Mouse (Mus musculus) limb, embryonic 14.5 days (tissue): Measurements from ENCODE around the gene Purb. TPM values are rescaled to one million over a fixed set of nuclear protein-coding genes. Genes with fewer than 3 reads are reported as not detected.
"Not testable (repeated sequence)": the region's sequence is repeated elsewhere in the genome, so short reads cannot be mapped to it uniquely, and the experiment has no call there.

Source experiments
- ATAC-seq: fragments of 200-750 bp; cut with Nextera tagmentation; 2 replicates; pipeline ENCODE4 v1.8.0; 2017; ENCODE audit warnings: low read depth, moderate number of reproducible peaks, moderate TSS enrichment; ENCODE audit not compliant: low FRiP score
- DNase-seq: peaks from one replicate; pipeline ENCODE4 v3.0.0-alpha.2; 2015; ENCODE audit warnings: low spot score
- H3K27ac ChIP-seq: fragments of 300-500 bp; sonication (generic); replicated peaks from 2 replicates; pipeline ENCODE4 v1.5.1; 2014; ENCODE audit warnings: low read depth, mild to moderate bottlenecking, low read length, moderate library complexity, mixed read lengths
- H3K27me3 ChIP-seq: fragments of 300-500 bp; sonication (generic); 2 replicates; pipeline ENCODE4 v1.6.1; 2014; ENCODE audit warnings: low read length, mixed read lengths; ENCODE audit not compliant: control insufficient read depth, insufficient read depth
- H3K36me3 ChIP-seq: fragments of 300-500 bp; sonication (generic); 2 replicates; pipeline ENCODE4 v1.6.1; 2014; ENCODE audit warnings: mild to moderate bottlenecking, low read length, moderate library complexity, mixed read lengths; ENCODE audit not compliant: control insufficient read depth, insufficient read depth
- H3K4me1 ChIP-seq: fragments of 300-500 bp; sonication (generic); 2 replicates; pipeline ENCODE4 v1.6.1; 2014; ENCODE audit warnings: antibody characterized with exemption, low read length, mixed read lengths; ENCODE audit not compliant: control insufficient read depth, insufficient read depth
- H3K4me2 ChIP-seq: fragments of 300-500 bp; sonication (generic); replicated peaks from 2 replicates; pipeline ENCODE4 v1.6.1; 2014; ENCODE audit warnings: low read depth, mild to moderate bottlenecking, low read length, moderate library complexity; ENCODE audit not compliant: severe bottlenecking
- H3K4me3 ChIP-seq: fragments of 300-500 bp; sonication (generic); replicated peaks from 2 replicates; pipeline ENCODE4 v1.5.1; 2014; ENCODE audit warnings: low read length
- H3K9ac ChIP-seq: fragments of 300-500 bp; sonication (generic); 2 replicates; pipeline ENCODE4 v1.6.1; 2014; ENCODE audit warnings: mild to moderate bottlenecking, low read depth, low read length, moderate library complexity; ENCODE audit not compliant: severe bottlenecking
- H3K9me3 ChIP-seq: fragments of 300-500 bp; sonication (generic); 2 replicates; pipeline ENCODE4 v1.6.1; 2016; ENCODE audit warnings: low read length; ENCODE audit not compliant: control insufficient read depth
- POLR2A ChIP-seq: fragments of 200-500 bp; IDR thresholded peaks from 2 replicates; pipeline ENCODE4 v1.8.0; 2012; ENCODE audit warnings: inconsistent platforms, mild to moderate bottlenecking, moderate library complexity, borderline replicate concordance; ENCODE audit not compliant: insufficient read depth, insufficient read length; ENCODE audit errors: extremely low read depth
- WGBS: fragments of 180-500 bp; shearing (Covaris S2); extraction: QIAGEN DNeasy Blood & Tissue Kit; methylation state at CpG from one replicate; pipeline ENCODE4 v1.1.7; 2014; 5-methylcytosine and 5-hydroxymethylcytosine counted together
- polyA plus RNA-seq, 2 experiments: library from polyadenylated mRNA; depleted of rRNA in 1 of 2; stranded (reverse) in 1 of 2; unstranded in 1 of 2; fragments of >200 nt; fragmentation: Nextera tagmentation in 1 of 2; extraction: Ambion mirVana in 1 of 2; gene quantifications; 2 replicates each; pipeline versions ENCODE4 v1.2.1 to v1.2.3; 2012 to 2014

The Purb gene
- polyA plus RNA-seq, 2 experiments, result 20.9 to 27.1 TPM

DNA sequence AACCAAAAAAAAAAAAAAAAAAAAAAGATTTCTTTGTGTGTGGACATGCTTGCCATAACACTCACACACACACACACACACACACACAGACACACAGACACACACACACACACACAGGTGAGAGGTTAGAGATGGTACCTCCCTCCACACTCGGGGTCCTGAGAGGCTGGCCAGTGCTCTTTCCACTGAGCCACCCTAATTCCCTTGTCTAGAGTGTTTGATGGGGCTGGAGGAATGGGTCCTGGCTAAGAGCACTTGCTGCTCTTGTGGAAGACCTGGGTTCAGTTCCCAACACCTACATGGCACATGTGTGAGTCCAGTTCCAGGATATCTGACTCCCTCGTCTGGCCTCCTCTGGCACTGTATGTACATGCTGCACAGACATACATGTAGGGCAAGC is 38.0 kb downstream of the Purb start:
- no peak overlapping the region for H3K4me3 ChIP-seq
- H3K9me3 ChIP-seq, result no peaks in the 10 kb centered on the region
- DNase-seq (no peak), ATAC-seq (no peak)
- H3K36me3 ChIP-seq, result peaks cover 52% of the 10 kb centered on the region
- no peaks in the 10 kb centered on the region for H3K4me1 ChIP-seq
- H3K9ac ChIP-seq, result no peak overlapping the region
- TF ChIP-seq POLR2A, result no peak
- H3K4me2 ChIP-seq, result no peak overlapping the region
- H3K27me3 ChIP-seq, result no peaks in the 10 kb centered on the region
- no peak overlapping the region for H3K27ac ChIP-seq
- WGBS, result 95% methylated on average over 2 of the region's 2 CpGs

DNA sequence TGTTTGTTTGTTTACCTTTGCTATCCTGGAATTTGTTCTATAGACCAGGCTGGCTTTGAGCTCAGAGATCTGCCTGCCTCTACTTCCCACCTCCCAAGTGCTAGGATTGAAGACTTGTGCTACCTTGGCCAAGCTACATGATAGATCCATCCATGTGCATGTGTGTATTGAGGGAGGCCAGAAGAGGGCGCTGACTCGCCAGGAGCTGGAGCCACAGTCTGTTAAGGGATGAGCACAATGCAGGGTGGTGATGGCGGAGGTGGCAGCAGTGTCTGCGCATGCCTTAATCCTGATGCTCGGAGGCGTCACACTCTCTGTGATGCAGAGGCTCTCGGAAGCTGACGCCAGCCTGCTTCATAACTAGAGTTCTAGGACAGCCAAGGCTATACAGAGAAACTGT is 39.3 kb downstream of the Purb start:
- ATAC-seq (no peak), DNase-seq (no peak)
- Histone ChIP-seq H3K9ac (no peak overlapping the region), H3K27ac (no peak overlapping the region), H3K27me3 (no peaks in the 10 kb centered on the region), H3K9me3 (no peaks in the 10 kb centered on the region), H3K36me3 (peaks cover 64% of the 10 kb centered on the region), H3K4me2 (no peak overlapping the region), H3K4me1 (no peaks in the 10 kb centered on the region), H3K4me3 (no peak overlapping the region)
- no peak for TF ChIP-seq POLR2A
- 71% methylated on average over 8 of the region's 8 CpGs for WGBS

GRCm38 (mm10) chr11:6430186-6430585 is 45.5 kb downstream of the Purb start:
- ATAC-seq, result no peak
- no peak overlapping the region for H3K9ac ChIP-seq
- H3K4me2 ChIP-seq, result no peak overlapping the region
- no peaks in the 10 kb centered on the region for H3K4me1 ChIP-seq
- no peak overlapping the region for H3K27ac ChIP-seq
- H3K27me3 ChIP-seq, result no peaks in the 10 kb centered on the region
- TF ChIP-seq POLR2A, result no peak
- H3K9me3 ChIP-seq, result no peaks in the 10 kb centered on the region
- H3K4me3 ChIP-seq, result no peak overlapping the region
- WGBS, result 94% methylated on average over 7 of the region's 7 CpGs
- no peak for DNase-seq
- H3K36me3 ChIP-seq, result peaks cover 94% of the 10 kb centered on the region

DNA sequence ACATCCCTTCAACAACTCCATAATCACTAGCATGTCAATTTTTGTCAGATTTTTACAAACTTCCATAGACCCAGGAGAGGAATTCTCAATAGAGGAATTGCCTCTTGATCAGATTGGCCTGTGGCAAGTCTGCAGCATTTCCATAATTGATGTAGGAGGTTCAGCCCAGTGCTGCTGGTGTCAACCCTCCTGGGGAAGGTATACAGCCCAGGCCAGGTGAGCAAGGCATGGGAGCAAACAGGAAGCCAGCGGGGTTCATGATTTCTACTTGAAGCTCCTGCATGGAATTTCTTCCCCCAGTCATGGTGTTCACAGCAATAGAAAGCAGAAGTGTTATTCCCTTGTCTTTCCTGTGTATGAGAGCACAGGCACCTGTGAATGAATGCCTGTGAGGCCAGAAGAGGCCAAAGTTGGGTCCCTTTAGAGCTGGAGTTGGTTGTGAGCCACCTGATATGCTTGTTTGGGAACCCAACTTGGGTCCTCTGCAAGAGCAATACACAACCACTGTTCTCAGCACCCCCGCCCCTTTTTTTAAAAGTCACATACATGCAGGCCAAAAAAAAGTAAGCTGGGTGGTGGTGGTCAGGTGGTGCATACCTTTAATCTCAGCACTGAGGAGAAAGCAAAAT is 54.9 kb downstream of the Purb start:
- no peak overlapping the region for H3K9ac ChIP-seq
- no peak overlapping the region for H3K27ac ChIP-seq
- H3K27me3 ChIP-seq, result no peaks in the 10 kb centered on the region
- TF ChIP-seq POLR2A, result no peak
- DNase-seq (no peak), ATAC-seq (no peak)
- 75% methylated on average over 2 of the region's 2 CpGs for WGBS
- H3K4me2 ChIP-seq, result no peak overlapping the region
- peaks cover 66% of the 10 kb centered on the region for H3K36me3 ChIP-seq
- peaks cover 10% of the 10 kb centered on the region for H3K4me1 ChIP-seq
- no peaks in the 10 kb centered on the region for H3K9me3 ChIP-seq
- no peak overlapping the region for H3K4me3 ChIP-seq

DNA sequence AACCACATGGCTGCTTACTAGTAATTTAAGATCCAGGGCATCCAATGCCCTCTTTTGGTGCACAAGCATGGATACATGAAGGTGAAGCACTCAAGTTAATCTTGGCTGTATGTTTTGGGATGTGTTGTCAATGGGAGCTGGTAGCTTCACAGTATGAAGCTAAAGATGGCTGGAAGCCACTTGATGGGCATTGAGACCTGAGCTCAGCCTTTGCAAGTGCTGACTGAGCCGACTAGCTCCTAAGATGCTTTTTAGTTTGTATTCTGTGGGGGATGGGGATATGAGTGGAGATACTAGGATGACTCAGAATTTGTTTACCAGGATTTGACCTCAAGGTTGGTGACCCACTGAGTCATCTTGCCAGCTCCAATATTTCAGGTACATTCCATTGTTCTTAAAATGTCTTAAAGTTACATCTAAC is 55.4 kb downstream of the Purb start:
- H3K4me1 ChIP-seq, result peaks cover 10% of the 10 kb centered on the region
- no peak overlapping the region for H3K4me2 ChIP-seq
- no peak overlapping the region for H3K9ac ChIP-seq
- TF ChIP-seq POLR2A, result no peak
- no peak for ATAC-seq
- 45% methylated on average over 1 of the region's 1 CpGs for WGBS
- peaks cover 62% of the 10 kb centered on the region for H3K36me3 ChIP-seq
- no peak for DNase-seq
- H3K27ac ChIP-seq, result no peak overlapping the region
- H3K9me3 ChIP-seq, result no peaks in the 10 kb centered on the region
- H3K4me3 ChIP-seq, result no peak overlapping the region
- H3K27me3 ChIP-seq, result no peaks in the 10 kb centered on the region

GRCm38 (mm10) chr11:6419156-6419555 is 56.6 kb downstream of the Purb start:
- H3K27me3 ChIP-seq, H3K9ac ChIP-seq, DNase-seq, H3K4me3 ChIP-seq, H3K4me2 ChIP-seq, H3K9me3 ChIP-seq, ATAC-seq, H3K27ac ChIP-seq: not testable (repeated sequence)
- Histone ChIP-seq H3K36me3 (peaks cover 54% of the 10 kb centered on the region), H3K4me1 (peaks cover 18% of the 10 kb centered on the region)
- WGBS, result 84% methylated on average over 4 of the region's 4 CpGs
